Mouse (Mus musculus) thymus, adult 18-20 months (tissue): ENCODE data around the gene Foxp1.

Experiments
- DNase-seq, 2 experiments: peaks; one replicate each; pipeline ENCODE4 v3.0.0; 2022; ENCODE audit warnings: mixed read lengths in 2 of 2

The Foxp1 gene

GRCm38 (mm10) chr6:99117411-99117810 is 405.1 kb downstream of the Foxp1 start:
- DNase-seq, result no peak

DNA sequence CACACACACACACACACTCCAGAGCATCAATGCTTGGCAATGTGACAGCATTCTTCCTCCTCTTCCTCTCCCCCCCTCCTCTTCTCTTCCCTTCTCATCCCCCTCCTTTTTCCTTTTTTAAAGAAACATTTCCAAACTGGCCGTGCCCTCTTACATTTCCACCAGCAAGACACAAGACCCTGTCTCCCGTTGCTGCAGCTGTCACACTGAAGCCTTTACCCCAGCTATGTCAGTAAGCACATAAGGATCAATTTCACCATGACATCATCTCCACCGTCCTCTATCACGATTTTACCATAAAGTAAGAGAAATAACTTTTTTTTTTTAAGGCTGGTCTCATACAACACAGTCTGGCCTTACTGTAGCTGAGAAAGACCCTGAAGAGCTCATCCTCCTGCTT is 410.7 kb downstream of the Foxp1 start:
- no peak for DNase-seq

DNA sequence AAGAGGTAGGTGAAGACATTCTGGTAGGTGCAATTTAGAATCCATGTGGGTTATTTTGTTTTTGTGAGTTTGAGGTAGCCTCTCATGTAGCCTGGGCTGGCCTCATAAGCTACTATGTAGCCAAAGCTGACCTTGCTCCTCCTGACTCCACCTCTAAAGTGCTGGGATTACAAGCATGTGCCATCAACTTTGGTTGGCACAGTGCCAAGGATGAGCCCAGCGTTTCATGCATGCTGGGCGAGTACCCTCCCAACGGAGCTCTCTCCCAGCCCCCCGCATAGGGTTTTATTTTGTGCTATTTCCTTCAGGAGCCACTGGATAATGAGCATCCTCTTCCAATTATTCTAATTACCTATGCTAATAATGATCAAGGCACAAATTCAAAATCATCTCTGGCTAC is 414.1 kb downstream of the Foxp1 start:
- DNase-seq, result no peak

GRCm38 (mm10) chr6:99107674-99108073 is 414.8 kb downstream of the Foxp1 start:
- DNase-seq, result no peak

- DNase-seq, result no peak
Measured at GRCm38 (mm10) chr6:99107081-99107482, 415.4 kb downstream of the Foxp1 start.

DNA sequence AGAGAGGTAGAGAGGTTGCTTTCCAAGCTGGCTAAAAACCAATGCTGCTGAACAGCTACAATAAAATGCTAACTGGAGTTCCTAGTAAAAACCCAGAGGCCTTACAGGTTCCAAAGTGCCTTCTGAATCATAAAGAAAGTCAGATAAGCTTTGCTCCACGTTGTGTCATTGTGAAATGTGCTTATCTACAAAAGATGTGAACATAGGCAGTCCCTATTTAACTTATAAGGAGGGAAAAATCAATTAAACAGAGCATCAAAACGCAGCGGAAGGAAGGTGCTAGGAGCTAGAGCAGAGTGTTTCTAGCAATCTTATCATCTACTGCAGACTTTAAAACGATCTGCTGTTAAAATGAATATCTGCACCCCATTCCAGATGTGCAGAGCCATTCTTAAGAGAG is 416.5 kb downstream of the Foxp1 start:
- no peak for DNase-seq

DNA sequence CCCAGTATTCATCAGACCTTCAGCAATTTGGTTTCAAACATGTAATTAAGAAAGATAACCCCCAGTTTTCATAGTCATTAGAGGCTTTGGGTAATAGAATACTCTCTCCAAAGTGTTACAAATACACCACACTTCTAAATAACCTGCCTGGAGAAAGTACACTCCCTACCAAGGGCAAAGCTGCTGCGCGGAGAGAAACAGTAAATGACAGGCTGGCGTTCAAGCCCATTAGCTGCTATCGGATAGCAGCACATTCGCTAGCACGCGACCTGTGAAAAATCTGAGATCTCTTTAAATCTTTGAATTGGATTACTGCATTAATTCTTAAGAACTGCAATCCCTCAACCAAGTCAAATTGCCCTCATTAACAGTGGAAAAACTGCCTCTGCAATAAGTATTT is 418.1 kb downstream of the Foxp1 start:
- no peak for DNase-seq

DNA sequence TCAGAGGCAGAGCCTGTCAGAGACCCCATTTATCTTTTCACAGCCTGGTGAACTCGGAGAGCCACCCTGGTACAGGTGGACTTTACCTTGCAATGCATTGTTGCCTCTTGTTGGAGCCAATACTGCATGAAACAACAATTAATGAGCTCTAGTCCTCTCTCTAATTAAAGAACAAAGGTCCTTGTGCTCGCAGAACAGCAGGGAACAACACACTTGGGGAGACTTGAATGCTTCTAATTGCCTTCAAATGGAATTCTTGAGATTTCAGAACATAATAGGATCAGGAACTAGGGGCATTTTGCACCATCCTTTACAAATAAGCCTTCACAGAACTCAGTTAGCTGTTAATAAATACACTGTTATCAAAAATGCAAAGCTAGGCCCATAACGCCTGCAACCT is 418.6 kb downstream of the Foxp1 start:
- no peak for DNase-seq

DNA sequence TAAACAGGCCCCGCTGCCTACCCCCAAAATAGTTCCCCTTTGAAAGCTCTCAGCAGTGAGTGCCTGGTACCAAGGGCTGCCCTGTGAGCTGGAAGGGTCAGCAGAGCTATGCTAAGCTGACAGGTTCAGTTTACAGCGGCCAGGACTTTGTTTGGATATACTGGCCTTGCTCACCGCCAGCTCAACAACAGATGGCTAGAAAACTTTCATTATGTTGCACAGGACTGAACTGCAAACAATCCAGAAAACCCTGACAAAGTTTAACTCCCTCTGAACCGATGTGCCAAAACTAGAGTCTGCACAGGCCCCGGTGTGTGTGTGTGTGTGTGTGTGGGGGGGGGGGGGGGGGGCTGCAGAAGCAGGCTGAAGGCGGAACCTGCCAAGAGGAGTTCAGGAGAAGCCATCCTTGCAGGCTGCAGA is 421.0 kb downstream of the Foxp1 start:
- DNase-seq, result no peak

DNA sequence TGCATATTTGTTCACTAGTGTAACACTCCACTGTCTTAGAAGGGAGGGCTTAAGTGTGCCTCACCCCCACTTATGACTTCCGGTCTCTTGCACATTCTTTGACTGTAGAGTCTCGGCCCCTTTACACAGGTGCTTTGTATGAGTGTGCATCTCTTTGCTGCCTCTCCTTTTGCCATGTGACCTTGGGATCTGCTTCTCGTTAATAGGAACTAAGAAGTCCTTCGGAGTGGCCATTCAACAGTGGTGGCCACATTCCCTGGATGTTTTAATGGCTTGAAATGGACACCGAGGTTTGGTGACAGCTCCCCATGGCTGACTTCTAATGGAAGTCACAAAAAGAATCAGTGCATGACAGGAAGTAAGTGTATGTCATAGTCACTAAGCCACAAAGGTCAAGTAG is 422.2 kb downstream of the Foxp1 start:
- DNase-seq, result no peak

DNA sequence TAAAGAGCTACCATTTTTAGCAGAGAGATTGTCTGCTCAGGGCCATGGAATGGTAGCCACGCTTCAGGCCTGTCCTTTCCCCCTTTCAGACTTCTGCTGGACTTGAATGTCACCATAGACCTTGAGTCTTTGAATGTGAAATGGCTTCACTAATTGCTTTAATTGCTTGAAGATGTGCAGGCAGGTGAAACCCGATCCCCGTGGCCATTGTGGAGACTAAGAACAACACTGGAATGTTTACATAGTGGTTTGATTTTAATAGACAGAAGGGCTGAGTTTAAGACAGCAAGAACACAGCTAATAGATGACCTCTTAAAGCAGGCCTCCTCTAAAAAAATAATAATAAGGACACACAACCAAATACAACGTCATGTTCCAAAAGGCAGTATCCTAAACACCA is 422.7 kb downstream of the Foxp1 start:
- no peak for DNase-seq

GRCm38 (mm10) chr6:99097191-99097590 is 425.3 kb downstream of the Foxp1 start:
- DNase-seq, result no peak

DNA sequence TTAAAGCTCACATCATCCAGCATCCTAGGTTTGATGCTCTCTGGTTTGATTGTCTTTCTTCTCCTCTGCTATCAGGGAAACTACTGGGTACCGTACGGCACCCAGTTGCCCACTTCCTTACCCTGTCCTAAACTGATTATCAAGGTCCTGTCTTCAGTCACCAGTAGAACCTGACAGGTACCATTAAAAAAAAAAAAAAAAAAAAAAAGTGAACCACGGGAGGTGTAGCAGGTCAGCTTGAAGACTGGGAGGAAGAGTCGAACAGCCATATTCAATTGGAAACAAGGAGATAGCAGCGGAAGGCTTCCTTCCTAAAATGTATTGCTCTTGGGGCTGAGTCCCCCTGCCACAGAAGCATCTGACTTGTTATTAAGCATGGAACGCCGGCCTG is 425.8 kb downstream of the Foxp1 start:
- DNase-seq, result no peak

DNA sequence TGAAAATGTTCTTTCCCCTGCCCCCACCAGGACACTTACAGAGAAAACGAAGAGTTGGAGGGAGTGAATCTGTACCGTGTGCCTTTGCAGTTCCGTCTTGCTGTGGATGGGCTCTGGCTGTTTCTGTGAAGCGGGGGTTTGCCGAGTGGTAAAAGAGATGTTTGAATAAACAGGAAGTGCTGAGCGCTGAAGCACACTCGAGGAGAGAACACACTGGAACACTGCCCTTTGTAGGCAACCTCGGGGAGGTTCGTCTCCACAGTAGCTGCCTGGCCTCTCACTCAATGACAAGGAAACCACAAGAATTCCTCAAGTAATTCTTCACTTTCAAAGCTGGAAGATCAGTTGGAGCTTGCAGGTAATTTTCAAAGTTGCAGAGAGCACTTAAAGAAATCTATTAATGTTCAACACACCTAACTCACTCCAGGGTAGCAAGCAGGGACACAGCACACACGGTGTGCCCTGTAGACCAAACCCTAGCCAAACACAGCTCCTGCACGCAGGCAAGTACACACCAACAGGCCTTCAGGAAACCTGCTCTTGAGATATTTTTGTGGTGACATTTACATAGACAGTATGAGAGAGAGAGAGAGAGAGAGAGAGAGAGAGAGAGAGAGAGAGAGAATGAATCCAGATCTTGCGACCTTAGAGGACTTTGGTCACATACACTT is 426.3 kb downstream of the Foxp1 start:
- peak; percentile 56 to 80 for DNase-seq

GRCm38 (mm10) chr6:99095185-99096104 is 427.1 kb downstream of the Foxp1 start:
- DNase-seq, result peak; percentile 25 to 59

DNA sequence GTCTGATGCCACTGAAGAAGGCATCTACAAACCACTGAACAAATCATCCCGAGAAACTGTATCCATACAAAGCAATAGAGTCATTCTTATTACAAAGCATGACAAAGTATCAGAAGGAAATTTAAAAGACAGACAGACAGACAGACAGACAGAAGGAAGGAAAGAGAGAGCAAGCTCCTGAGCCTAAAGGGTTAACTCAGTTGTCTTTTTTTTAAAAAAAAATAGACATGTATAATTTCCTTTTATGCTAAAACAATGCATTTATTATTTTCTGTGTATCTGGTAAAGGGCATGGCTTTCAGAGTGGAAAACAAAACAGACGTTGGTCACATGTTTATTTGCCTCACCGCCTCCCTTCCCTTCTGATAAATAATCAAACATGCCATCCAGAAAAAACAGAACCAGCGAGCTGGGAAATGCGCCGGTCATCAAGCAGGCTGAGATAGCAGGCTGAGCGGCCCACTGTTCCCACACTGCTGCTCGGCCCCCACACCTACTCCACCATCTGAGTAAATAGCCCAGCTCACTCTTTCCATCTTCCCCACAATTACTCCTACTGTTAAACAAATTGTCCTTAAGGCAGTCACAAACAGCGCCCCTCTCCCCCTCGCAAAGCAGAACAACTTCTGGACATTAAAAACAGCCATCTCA is 428.1 kb downstream of the Foxp1 start:
- no peak for DNase-seq

- no peak for DNase-seq
Measured at GRCm38 (mm10) chr6:99093856-99094255, 428.7 kb downstream of the Foxp1 start.

DNA sequence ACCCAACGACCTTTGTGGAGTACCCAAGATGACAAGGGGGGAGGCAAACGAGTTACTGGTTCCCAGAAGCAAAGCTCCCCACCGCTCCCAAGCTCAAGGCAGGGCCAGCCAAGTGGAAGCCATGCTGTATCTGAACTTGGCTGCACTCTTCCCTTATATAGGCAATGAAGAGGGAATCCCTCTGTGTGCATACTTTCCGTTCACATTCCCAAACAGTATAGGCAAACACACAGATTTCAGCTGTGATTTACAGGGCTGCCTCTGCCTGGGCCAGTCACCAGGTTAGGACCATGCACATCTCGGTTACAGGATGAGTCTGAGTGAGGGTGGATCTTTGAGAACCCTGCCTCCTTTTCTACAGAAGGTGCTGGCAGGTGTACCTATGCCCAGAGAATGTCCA is 429.3 kb downstream of the Foxp1 start:
- no peak for DNase-seq

- no peak for DNase-seq
Measured at GRCm38 (mm10) chr6:99091799-99092198, 430.7 kb downstream of the Foxp1 start.

DNA sequence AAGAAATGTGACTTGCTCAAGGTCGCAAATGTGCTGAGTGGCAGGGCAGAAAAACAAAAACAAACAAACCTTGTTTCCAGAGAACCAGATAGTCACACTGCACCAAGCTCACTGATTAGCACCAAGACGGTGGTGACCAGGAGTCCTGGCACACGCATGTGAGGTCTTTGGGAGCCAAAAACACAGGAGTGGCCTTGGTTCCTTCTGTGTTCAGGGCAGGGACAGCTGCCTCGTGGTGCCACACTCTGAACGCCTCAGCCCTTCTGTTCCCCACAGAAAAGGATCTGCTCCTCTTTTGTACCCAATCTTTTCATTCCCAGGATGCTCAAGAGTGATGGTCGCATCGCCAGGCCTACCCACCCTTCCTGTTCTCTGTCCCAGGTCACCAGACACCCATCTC is 434.9 kb downstream of the Foxp1 start:
- no peak for DNase-seq

DNA sequence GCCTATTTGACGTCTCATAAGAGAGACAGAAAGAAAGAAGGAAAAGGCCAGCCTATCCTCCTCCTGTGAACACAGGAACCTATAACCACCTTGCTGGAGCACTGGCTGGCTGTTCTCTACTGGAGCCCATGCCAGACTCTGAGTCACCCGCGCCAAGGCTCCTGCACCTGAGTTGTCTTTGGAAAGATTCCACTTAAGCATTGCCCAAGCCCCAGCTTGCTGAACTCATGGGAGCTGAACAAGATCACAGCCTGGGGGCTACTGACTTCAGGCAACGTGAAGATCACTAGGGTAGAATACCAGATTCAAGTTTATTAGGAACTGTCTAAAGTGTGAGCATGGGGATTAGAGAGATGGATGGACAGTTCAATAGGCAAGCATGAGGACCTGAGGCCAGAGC is 437.6 kb downstream of the Foxp1 start:
- no peak for DNase-seq

DNA sequence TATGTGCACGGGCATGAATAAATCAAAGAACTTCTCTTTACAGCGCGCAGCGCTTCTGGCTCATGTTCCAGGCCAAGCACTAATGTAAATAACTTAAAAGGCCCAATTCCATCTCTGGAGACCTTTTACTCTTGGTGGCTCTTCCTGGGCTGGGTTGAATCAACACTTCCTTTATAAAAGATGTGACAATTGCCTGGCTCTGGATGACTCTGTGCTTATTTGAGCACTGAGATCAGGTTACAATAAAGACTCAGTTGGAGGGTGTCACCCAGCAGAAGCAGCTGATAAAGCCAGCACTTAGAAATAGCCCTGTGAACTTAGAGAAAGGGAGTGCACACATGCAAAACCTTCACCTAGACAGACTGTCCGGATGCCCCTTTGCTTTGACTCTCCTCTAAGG is 441.3 kb downstream of the Foxp1 start:
- DNase-seq, result no peak

DNA sequence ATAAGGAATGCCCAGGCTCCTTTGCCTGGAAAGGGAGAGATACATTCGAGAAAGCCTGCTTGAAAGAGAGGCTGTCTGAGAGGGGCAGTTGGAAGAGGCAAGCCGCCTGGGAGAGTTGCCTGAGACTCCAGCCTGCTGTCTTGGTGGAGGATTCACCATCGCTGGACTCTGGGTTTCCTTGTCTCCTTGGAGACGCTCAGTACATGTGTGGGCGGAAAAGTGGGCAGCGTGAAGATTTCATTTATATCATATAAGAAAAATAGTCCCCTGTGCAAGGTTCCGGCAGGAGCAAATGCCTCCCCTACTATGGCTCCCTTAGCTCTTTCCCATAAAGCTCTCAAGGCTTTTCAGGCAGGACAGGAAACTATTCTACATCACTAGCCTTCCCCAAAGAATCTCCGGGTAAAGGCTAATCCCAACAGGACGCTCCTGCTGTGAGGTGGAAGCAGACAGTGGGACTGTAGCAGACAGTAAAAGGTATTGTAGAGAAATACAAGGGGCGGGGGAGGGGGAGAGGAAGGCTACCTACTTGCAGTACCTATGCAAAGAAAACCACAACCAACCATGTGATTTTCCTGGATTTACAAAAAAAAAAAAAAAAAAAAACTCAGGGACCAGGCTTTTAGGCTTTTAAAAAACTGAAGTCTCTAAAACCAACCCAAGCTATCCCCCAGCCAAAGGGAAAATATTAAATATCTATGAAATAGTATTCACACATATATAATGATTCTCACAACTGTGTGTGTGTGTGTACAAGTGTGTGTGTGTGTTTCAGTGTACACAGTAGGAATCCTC is 443.3 kb downstream of the Foxp1 start:
- no peak for DNase-seq
